Mouse (Mus musculus): ENCODE data around the gene Akt1s1.

- TF ChIP-seq CTCF (IDR thresholded peaks at IDR 0.05), result no peak
- no peak for TF ChIP-seq EP300 (IDR thresholded peaks at IDR 0.05)
Measured at GRCm38 (mm10) chr7:44856265-44856916, 7.6 kb downstream of the Akt1s1 start.

Measured in lung, postnatal 0 days (tissue).